Mouse (Mus musculus): ENCODE results near the gene Gga3. TPM values are rescaled to one million over a fixed set of nuclear protein-coding genes. Genes with fewer than 3 reads are reported as not detected.

Gga3 gene
- total and polyA plus RNA-seq, 3 experiments: 7.7 to 39.8 (median 18.7) TPM

DNA sequence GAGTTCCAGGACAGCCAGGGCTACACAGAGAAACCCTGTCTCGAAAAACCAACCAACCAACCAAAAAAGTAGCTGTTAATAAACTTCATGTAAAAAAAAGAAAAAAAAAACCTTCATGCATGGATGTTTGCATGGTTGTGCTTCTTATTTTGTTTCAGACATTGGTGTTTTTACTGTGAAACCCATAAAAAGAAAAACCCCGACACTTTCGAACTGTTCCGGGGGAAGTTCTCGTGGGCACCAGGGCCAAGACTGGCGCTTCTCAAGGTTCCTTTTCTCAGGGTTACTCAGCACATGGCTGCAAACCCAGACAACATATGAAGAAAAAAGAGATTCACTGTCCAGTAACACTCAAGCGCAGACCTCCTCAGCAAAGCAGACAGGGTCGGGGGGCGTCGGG is 29.0 kb upstream of the Gga3 start:
- H3K36me3 ChIP-seq (replicated peaks in 1 of 2; ENCODE audit: control insufficient read depth in 1 of 2, insufficient read depth in 1 of 2, low read length in 1 of 2): no peaks in the 10 kb centered on the region
- 0 out of 2 replicates have a peak, but pooled peaks have one; percentile 12 for TF ChIP-seq ZMIZ1 (IDR thresholded peaks at IDR 0.05; ENCODE audit: low read depth, low read length)
- TF ChIP-seq POLR2A (IDR thresholded peaks at IDR 0.05; ENCODE audit: low read depth, low read length): peak; percentile 30
- peak; percentile 80 for TF ChIP-seq BHLHE40 (IDR thresholded peaks at IDR 0.05; ENCODE audit: low read depth, low read length)
- TF ChIP-seq TCF12 (IDR thresholded peaks at IDR 0.05; ENCODE audit: low read depth, low read length): peak; percentile 79
- no peak for TF ChIP-seq HCFC1 (IDR thresholded peaks at IDR 0.05; ENCODE audit: low read depth, low read length)
- no peak for TF ChIP-seq ZC3H11A (IDR thresholded peaks at IDR 0.05; ENCODE audit: low read depth, low read length)
- TF ChIP-seq GABPA (IDR thresholded peaks at IDR 0.05; ENCODE audit: insufficient replicate concordance, low read depth, low read length): no peak
- 0 out of 2 replicates have a peak, but pooled peaks have one; percentile 38 for TF ChIP-seq ELF1 (IDR thresholded peaks at IDR 0.05; ENCODE audit: low read depth, low read length)
- TF ChIP-seq RCOR1 (conservative IDR thresholded peaks at IDR 0.05; ENCODE audit: low read depth, low read length): no peak
- peak; percentile 61; the same call in 1 of the 2 replicates for TF ChIP-seq TBP (conservative IDR thresholded peaks at IDR 0.05; ENCODE audit: low read depth, low read length)
- TF ChIP-seq EP300 (IDR thresholded peaks at IDR 0.05; ENCODE audit: low read length): peak; percentile 82
- TF ChIP-seq KAT2A (IDR thresholded peaks at IDR 0.05; ENCODE audit: insufficient replicate concordance, low read length): no peak
- peak; percentile 62 for TF ChIP-seq CHD2 (IDR thresholded peaks at IDR 0.05; ENCODE audit: low read length)
- peak; percentile 87 for TF ChIP-seq MAX (IDR thresholded peaks at IDR 0.05; ENCODE audit: low read length)
- peak; percentile 95 for TF ChIP-seq MEF2A (IDR thresholded peaks at IDR 0.05; ENCODE audit: borderline replicate concordance, low read depth, low read length)
- TF ChIP-seq NRF1 (IDR thresholded peaks at IDR 0.05; ENCODE audit: low read depth, low read length): no peak
- TF ChIP-seq MXI1 (IDR thresholded peaks at IDR 0.05; ENCODE audit: low read depth, low read length): peak; percentile 79
- TF ChIP-seq E2F4 (IDR thresholded peaks at IDR 0.05; ENCODE audit: insufficient replicate concordance, low read depth, low read length): no peak
- TF ChIP-seq USF2 (conservative IDR thresholded peaks at IDR 0.05; ENCODE audit: low read depth, low read length): no peak
- peak; percentile 94 for TF ChIP-seq MYC (IDR thresholded peaks at IDR 0.05; ENCODE audit: low read depth, low read length)
- TF ChIP-seq RAD21 (IDR thresholded peaks at IDR 0.05; ENCODE audit: low read depth, low read length): no peak
- peak; percentile 58; the same call in 1 of the 2 replicates for TF ChIP-seq MAZ (IDR thresholded peaks at IDR 0.05; ENCODE audit: low read depth, low read length)
- TF ChIP-seq ZKSCAN1 (IDR thresholded peaks at IDR 0.05; ENCODE audit: borderline replicate concordance, low read depth, low read length): no peak
- TF ChIP-seq ZNF384 (IDR thresholded peaks at IDR 0.05; ENCODE audit: low read depth, low read length): peak; percentile 95
- peak; percentile 32 for TF ChIP-seq JUN (IDR thresholded peaks at IDR 0.05; ENCODE audit: insufficient read depth, low read depth, low read length)
- no peak for TF ChIP-seq MAFK (IDR thresholded peaks at IDR 0.05; ENCODE audit: insufficient replicate concordance, low read length)
- TF ChIP-seq POLR2AphosphoS2 (IDR thresholded peaks at IDR 0.05; ENCODE audit: low read depth, low read length): no peak
- TF ChIP-seq CHD1 (IDR thresholded peaks at IDR 0.05; ENCODE audit: low read depth, low read length): 0 out of 2 replicates have a peak, but pooled peaks have one; percentile 86
- TF ChIP-seq CTCF (conservative IDR thresholded peaks at IDR 0.05 in 1 of 2, IDR thresholded peaks at IDR 0.05 in 1 of 2; ENCODE audit: low read depth in 2 of 2, low read length in 2 of 2): no peak
- TF ChIP-seq IRF4 (IDR thresholded peaks at IDR 0.05; ENCODE audit: low read depth, low read length): peak; percentile 87
- TF ChIP-seq SMC3 (IDR thresholded peaks at IDR 0.05; ENCODE audit: low read depth, low read length): no peak
- TF ChIP-seq UBTF (IDR thresholded peaks at IDR 0.05; ENCODE audit: low read depth, low read length): peak; percentile 92
- peak; percentile 72; the same call in 1 of the 2 replicates for TF ChIP-seq ETS1 (conservative IDR thresholded peaks at IDR 0.05; ENCODE audit: low read depth, low read length)
- no peak for TF ChIP-seq PAX5 (IDR thresholded peaks at IDR 0.05; ENCODE audit: low read length)
- TF ChIP-seq NELFE (IDR thresholded peaks at IDR 0.05; ENCODE audit: low read depth, low read length): no peak
- TF ChIP-seq JUND (conservative IDR thresholded peaks at IDR 0.05; ENCODE audit: low read depth, low read length): peak; percentile 49; the same call in 1 of the 2 replicates
- TF ChIP-seq SIN3A (IDR thresholded peaks at IDR 0.05; ENCODE audit: low read length): no peak
- H3K4me3 ChIP-seq (replicated peaks in 1 of 3; ENCODE audit: low read depth in 2 of 3, low read length in 2 of 3, poor library complexity in 1 of 3): no peak overlapping the region
- H3K9ac ChIP-seq (ENCODE audit: insufficient read depth, low read depth): peak overlapping the region; percentile 34; the same call in 1 of the 2 replicates
- dilution Hi-C loops (cut with MboI; ENCODE audit: extremely low pct_ligation_motif_present, extremely low pct_unique_long_range_greater_than_20kb, low sequenced_read_pairs) (no loop called here), in situ Hi-C loops (cut with MboI; ENCODE audit: low pct_ligation_motif_present, low pct_unique_long_range_greater_than_20kb, low sequenced_read_pairs) (loop anchor here (25.0 kb wide), 1 partner anchor 779 kb away; the partner anchor contains the start of gene Rnf157)
- no peaks in the 10 kb centered on the region for H3K9me3 ChIP-seq (replicated peaks; ENCODE audit: low read length)
- peaks cover under 1% of the 10 kb centered on the region for H3K79me2 ChIP-seq (replicated peaks; ENCODE audit: control insufficient read depth, extremely low read depth, insufficient read depth, poor library complexity, severe bottlenecking)
- peak overlapping the region; percentile 63; the same call in 1 of the 2 replicates for H3K4me2 ChIP-seq (ENCODE audit: insufficient read depth, low read depth, poor library complexity, severe bottlenecking)
- DNase-seq (ENCODE audit: extremely low read depth): no peak
- H3K4me1 ChIP-seq (ENCODE audit: control insufficient read depth in 1 of 2, insufficient read depth in 2 of 2): peaks cover 35 to 68% of the 10 kb centered on the region in 2 experiments
- peak overlapping the region; percentile 98 for H3K27ac ChIP-seq (ENCODE audit: insufficient read depth, low read depth)
- no peaks in the 10 kb centered on the region for H3K27me3 ChIP-seq (replicated peaks)
